Mouse (Mus musculus) c-Kit-positive CD71-negative TER-119-negative erythroid progenitor cells, embryonic 14.5 days (primary cell): ENCODE measurements around the gene Amtn.
"Not testable (repeated sequence)": the region's sequence is repeated elsewhere in the genome, so short reads cannot be mapped to it uniquely, and the experiment has no call there.

ENCODE experiments used
- DNase-seq: peaks from one replicate; pipeline ENCODE4 v3.0.0-alpha.2; 2013; ENCODE audit warnings: low read depth

Gene Amtn

GRCm38 (mm10) chr5:88375808-88376207 lies at the start of gene Amtn:
Gene Amtn (plus strand): TSS chr5:88376108.
- DNase-seq: no peak

- DNase-seq: not testable (repeated sequence)
These were observed 27.4 kb upstream of the Amtn start for GRCm38 (mm10) chr5:88348533-88348932.

- DNase-seq: peak; percentile 6
These were observed 11.1 kb upstream of the Amtn start for GRCm38 (mm10) chr5:88364768-88365167.

- no peak for DNase-seq
These were observed 9.0 kb upstream of the Amtn start for GRCm38 (mm10) chr5:88366886-88367285.

DNA sequence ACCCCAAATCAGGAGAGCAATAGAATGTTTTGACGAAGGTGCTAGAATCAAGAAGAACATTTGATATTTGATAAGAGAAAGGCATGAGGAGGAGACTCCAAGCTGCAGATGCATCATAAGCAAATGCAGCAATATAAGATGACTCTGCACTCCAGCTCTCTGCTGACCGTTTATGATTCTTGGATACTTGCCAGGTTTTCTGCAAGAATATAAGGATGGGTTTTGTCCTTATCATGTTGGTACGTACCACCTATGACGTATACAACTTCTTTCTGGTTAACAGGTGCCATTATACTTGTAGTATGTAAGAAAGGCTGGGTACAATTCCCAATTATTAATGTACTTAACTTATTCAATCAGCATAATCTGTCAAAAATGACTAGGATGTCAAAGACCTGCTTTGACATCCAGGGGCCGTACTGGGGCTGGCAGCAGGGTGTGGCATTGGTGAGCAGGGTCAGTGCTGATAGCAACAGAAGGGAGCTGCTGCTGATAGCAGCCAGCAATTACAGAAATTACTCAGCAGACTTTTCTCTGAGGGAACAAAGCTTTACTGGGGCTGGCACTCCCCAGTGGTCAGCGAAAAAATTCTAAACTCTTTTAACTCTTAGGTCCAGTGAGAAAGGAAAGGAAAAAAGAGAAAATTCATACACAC lies 5.2 kb upstream of the Amtn start:
- no peak for DNase-seq

- DNase-seq: no peak
These were observed 3.3 kb upstream of the Amtn start for GRCm38 (mm10) chr5:88372563-88372962.

DNA sequence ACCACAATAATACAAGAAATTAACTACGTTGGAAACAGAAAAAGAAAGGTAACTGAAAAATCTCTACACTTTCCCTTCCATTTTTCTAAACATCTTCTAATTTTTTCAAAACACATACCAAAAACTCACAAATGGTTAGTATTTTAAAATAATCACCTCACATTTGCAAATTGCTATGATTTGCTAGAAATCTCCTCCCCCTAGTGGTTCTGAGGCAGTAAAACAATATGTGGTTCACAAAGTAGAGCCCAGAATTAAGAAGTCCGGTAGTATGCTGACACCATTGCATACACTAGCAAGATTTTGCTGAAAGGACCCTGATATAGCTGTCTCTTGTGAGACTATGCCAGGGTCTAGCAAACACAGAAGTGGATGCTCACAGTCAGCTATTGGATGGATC lies 16.1 kb downstream of the Amtn start:
- DNase-seq: not testable (repeated sequence)

GRCm38 (mm10) chr5:88398581-88398980 lies 22.7 kb downstream of the Amtn start:
- DNase-seq: no peak

DNA sequence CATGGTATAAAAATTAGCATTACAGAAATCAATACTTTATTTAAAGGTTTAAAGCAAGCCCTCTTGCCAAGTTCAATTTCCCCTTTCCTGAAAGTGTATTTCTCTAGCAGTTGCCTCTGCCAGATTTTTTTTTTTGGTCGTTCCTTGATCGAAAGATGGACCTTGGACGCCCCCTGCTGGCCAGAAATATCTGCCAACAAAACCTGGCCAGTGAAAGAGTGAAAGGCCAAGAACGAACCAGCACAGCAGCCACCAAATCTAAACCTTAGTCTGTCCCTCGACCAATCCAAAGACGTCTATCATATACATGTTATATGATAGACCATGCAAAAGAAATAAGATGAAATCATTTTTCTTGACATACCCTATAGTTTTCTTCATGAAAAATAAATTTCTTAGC lies 23.9 kb downstream of the Amtn start:
- DNase-seq: peak; percentile 47

GRCm38 (mm10) chr5:88401464-88401863 lies 25.6 kb downstream of the Amtn start:
- DNase-seq: no peak

- DNase-seq: no peak
These were observed 44.6 kb downstream of the Amtn start for GRCm38 (mm10) chr5:88420319-88421065.

- DNase-seq: not testable (repeated sequence)
These were observed 49.0 kb downstream of the Amtn start for GRCm38 (mm10) chr5:88424892-88425291.

DNA sequence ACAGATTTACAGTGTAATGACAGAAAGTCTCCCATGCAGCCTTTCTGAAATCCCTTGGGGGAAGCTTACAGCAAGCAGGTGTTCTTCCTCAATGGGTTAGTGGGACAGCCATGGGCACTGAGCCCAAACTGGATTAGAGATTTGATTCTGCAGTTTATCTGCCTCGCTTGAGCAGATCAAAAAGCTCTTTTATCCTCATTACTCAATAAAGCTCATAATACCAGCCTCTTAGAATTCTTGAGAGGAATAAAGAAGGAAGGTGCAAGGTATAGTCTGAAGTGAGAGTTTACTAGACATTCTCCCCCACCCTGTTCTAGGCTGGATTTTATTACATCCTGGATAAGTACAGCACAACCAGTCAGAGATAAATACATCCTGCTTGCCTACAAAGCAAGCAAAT lies 50.8 kb downstream of the Amtn start:
- DNase-seq: no peak
